Mouse (Mus musculus) heart, embryonic 16.5 days (tissue): ENCODE results near the gene Iqsec1. TPM values are rescaled to one million over a fixed set of nuclear protein-coding genes. Genes with fewer than 3 reads are reported as not detected.

Experiments used
- ATAC-seq: fragments of 200-750 bp; cut with Nextera tagmentation; replicated peaks from 2 replicates; pipeline ENCODE4 v1.8.0; 2017; ENCODE audit warnings: moderate number of reproducible peaks; ENCODE audit not compliant: insufficient read depth, low FRiP score; ENCODE audit errors: extremely low read depth
- H3K27ac ChIP-seq: fragments of 300-500 bp; sonication (generic); 2 replicates; pipeline ENCODE4 v1.5.1; 2014; ENCODE audit warnings: mild to moderate bottlenecking, low read length, control low read depth, moderate library complexity
- H3K27me3 ChIP-seq: fragments of 300-500 bp; sonication (generic); 2 replicates; pipeline ENCODE4 v1.6.1; 2014; ENCODE audit warnings: low read length, mixed read lengths; ENCODE audit not compliant: control insufficient read depth, insufficient read depth
- H3K36me3 ChIP-seq: fragments of 300-500 bp; sonication (generic); 2 replicates; pipeline ENCODE4 v1.6.1; 2014; ENCODE audit not compliant: control insufficient read depth, insufficient read depth
- H3K4me1 ChIP-seq: fragments of 300-500 bp; sonication (generic); 2 replicates; pipeline ENCODE4 v1.6.1; 2014; ENCODE audit warnings: low read length, mixed read lengths; ENCODE audit not compliant: control insufficient read depth, insufficient read depth
- H3K4me2 ChIP-seq: fragments of 300-500 bp; sonication (generic); 2 replicates; pipeline ENCODE4 v1.6.1; 2014; ENCODE audit warnings: low read depth, mild to moderate bottlenecking, control low read depth, low read length
- H3K4me3 ChIP-seq: fragments of 300-500 bp; sonication (generic); 2 replicates; pipeline ENCODE4 v1.5.1; 2014; ENCODE audit warnings: mild to moderate bottlenecking, control low read depth, low read length
- H3K9ac ChIP-seq: fragments of 300-500 bp; sonication (generic); 2 replicates; pipeline ENCODE4 v1.6.1; 2014; ENCODE audit warnings: low read length, control low read depth
- H3K9me3 ChIP-seq: fragments of 300-500 bp; sonication (generic); replicated peaks from 2 replicates; pipeline ENCODE4 v1.6.1; 2016; ENCODE audit warnings: low read length; ENCODE audit not compliant: control insufficient read depth
- WGBS: fragments of 180-500 bp; shearing (Covaris S2); extraction: QIAGEN DNeasy Blood & Tissue Kit; methylation state at CpG from one replicate; pipeline ENCODE4 v1.1.7; 2014; 5-methylcytosine and 5-hydroxymethylcytosine counted together
- polyA plus RNA-seq: library from polyadenylated mRNA; unstranded; fragments of >200 nt; fragmentation: Nextera tagmentation; extraction: Ambion mirVana; gene quantifications from 2 replicates; pipeline ENCODE4 v1.2.1, GENCODE M21; 2015

The Iqsec1 gene
- polyA plus RNA-seq, 1 experiment from 2014 or later = 13.7 TPM

DNA sequence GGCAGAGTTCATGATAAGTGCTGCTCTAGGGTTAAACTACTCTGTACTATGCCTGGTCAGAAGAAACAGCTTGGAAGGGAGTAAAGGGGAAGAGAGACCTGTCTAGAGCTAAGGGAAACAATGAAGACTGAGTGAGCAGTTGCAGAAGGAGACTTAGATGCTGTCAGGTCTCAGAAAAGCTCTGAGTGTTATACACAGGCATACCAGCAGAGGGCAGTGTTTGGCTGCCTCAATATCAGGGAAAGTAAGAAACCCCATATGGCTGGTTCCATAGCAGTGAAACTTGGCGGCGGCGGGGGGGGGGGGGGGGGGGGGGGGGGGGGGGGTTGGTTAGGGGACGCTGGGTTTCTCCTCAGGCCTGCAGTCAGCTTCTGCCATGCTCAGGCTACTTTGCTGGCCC, 169.5 kb downstream of the Iqsec1 start:
- Histone ChIP-seq H3K9me3 (no peaks in the 10 kb centered on the region), H3K36me3 (no peaks in the 10 kb centered on the region), H3K4me3 (no peak overlapping the region), H3K9ac (no peak overlapping the region), H3K4me2 (no peak overlapping the region), H3K27me3 (no peaks in the 10 kb centered on the region), H3K27ac (no peak overlapping the region), H3K4me1 (peaks cover 11% of the 10 kb centered on the region)
- 0% methylated on average over 1 of the region's 4 CpGs for WGBS
- ATAC-seq = no peak

DNA sequence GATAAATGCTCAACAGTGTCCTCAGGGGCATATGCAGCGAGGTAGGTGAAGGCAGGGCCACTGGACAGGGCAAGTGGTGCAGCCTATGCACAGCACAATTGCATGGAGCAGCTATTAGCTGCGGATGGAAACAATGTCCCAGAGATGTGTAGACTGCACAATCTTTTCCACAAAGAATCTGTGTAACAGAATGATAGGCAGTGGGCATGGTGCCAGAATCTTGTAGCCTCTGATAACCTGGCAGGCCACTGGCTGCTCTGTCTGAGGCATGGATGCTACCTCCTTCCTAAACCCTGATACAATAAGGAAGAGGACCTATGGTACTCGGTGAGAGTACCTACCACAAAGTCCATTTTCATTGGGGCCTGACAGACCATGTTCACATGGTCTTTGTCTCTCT, 171.9 kb downstream of the Iqsec1 start:
- no peak for ATAC-seq
- 48% methylated on average over 3 of the region's 3 CpGs for WGBS
- no peaks in the 10 kb centered on the region for H3K9me3 ChIP-seq
- H3K4me3 ChIP-seq = no peak overlapping the region
- H3K9ac ChIP-seq = no peak overlapping the region
- no peak overlapping the region for H3K4me2 ChIP-seq
- H3K27ac ChIP-seq = no peak overlapping the region
- H3K36me3 ChIP-seq = no peaks in the 10 kb centered on the region
- peaks cover 20% of the 10 kb centered on the region for H3K4me1 ChIP-seq
- H3K27me3 ChIP-seq = no peaks in the 10 kb centered on the region

DNA sequence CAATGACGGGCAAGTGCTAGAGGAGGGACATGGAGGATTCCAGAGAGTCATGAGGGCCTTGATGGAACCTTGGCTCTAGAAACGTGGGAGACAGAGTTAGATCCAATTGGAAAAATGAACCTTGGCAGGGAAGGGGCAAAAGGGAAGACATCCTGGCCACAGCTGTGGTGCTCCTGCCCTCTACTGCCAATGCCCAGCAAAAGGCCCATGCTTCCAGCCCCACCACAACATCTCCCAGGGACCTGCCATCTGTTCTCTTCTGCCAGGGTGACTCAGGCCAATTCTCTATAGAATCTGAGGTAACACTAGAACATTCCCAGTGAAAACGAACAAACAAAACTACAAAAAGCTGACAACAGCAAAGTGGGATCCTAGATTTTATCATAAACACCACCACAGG, 173.1 kb downstream of the Iqsec1 start:
- Histone ChIP-seq H3K4me1 (peaks cover 23% of the 10 kb centered on the region), H3K4me3 (no peak overlapping the region), H3K9me3 (no peaks in the 10 kb centered on the region), H3K27me3 (no peaks in the 10 kb centered on the region), H3K36me3 (no peaks in the 10 kb centered on the region), H3K27ac (no peak overlapping the region), H3K4me2 (no peak overlapping the region), H3K9ac (no peak overlapping the region)
- 76% methylated on average over 3 of the region's 3 CpGs for WGBS
- ATAC-seq = no peak

DNA sequence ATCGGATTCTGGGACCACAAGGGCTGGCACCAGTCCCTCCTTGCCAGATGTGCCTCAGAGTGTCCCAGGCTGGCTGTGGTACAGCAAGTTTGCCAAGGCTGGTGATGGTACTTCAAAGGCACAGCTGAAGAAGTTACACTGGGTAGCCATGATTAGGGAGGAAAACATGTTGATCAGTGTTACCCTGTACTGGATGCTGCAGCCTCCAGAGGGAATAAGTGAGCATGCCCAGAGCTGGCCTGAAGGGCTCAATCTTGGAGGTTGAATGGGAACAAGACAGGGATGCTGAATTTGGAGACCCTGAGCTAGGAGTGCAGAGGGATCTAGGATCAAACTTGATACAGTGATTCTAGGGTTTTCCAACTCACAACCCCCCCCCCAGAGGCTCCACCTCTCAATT, 175.0 kb downstream of the Iqsec1 start:
- Histone ChIP-seq H3K27me3 (no peaks in the 10 kb centered on the region), H3K9me3 (no peaks in the 10 kb centered on the region), H3K9ac (no peak overlapping the region), H3K4me2 (no peak overlapping the region), H3K36me3 (no peaks in the 10 kb centered on the region), H3K27ac (no peak overlapping the region), H3K4me3 (no peak overlapping the region), H3K4me1 (peaks cover 30% of the 10 kb centered on the region)
- no peak for ATAC-seq
- WGBS = 50% methylated on average over 1 of the region's 1 CpGs

DNA sequence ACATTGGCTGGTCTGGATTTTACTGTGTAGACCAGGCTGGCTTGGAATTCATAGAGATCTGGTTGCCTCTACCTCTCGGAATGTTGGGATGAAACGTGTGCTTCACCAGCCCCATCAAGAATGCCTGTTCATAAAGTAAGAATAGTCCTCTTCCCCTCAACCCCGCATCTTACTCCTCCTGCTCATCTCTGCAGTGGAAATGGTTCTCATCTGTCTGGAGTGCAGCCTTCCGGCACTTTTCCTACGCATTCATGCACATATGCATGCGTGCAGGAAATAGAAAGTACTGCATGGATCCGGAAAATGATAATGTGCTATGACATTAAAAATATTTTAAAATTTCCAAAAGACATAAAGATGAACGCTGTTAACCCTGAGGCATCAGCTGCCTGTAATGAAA, 175.9 kb downstream of the Iqsec1 start:
- Histone ChIP-seq H3K9me3 (no peaks in the 10 kb centered on the region), H3K27me3 (no peaks in the 10 kb centered on the region), H3K4me2 (no peak overlapping the region), H3K9ac (no peak overlapping the region), H3K4me1 (peaks cover 40% of the 10 kb centered on the region), H3K27ac (no peak overlapping the region), H3K4me3 (no peak overlapping the region), H3K36me3 (no peaks in the 10 kb centered on the region)
- ATAC-seq = no peak
- WGBS = 82% methylated on average over 8 of the region's 8 CpGs

DNA sequence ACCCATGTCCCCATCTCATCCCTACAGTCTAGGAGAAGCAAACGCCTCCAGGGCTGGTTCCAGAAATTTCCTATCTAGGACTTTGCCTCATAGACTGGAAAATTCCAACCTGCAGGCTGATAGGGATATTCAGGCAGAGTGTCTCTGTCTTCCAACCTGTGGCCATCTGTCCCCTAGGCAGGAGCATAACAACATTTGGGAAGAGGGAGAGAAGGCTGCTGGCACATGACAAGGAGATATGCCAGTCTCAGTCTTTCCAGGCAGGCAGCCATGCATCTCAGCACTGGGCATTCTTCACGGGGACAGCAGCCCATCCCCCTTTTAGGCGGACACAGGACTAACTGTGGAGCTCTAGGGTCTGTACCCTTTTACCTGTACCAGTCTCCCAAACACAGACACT, 176.4 kb downstream of the Iqsec1 start:
- no peak overlapping the region for H3K27ac ChIP-seq
- H3K36me3 ChIP-seq = no peaks in the 10 kb centered on the region
- WGBS = 47% methylated on average over 3 of the region's 3 CpGs
- no peak overlapping the region for H3K4me3 ChIP-seq
- no peak overlapping the region for H3K4me2 ChIP-seq
- peaks cover 45% of the 10 kb centered on the region for H3K4me1 ChIP-seq
- no peaks in the 10 kb centered on the region for H3K9me3 ChIP-seq
- 0 out of 2 replicates have a peak overlapping the region, but pooled peaks have one; percentile 5 for H3K9ac ChIP-seq
- no peak for ATAC-seq
- no peaks in the 10 kb centered on the region for H3K27me3 ChIP-seq

DNA sequence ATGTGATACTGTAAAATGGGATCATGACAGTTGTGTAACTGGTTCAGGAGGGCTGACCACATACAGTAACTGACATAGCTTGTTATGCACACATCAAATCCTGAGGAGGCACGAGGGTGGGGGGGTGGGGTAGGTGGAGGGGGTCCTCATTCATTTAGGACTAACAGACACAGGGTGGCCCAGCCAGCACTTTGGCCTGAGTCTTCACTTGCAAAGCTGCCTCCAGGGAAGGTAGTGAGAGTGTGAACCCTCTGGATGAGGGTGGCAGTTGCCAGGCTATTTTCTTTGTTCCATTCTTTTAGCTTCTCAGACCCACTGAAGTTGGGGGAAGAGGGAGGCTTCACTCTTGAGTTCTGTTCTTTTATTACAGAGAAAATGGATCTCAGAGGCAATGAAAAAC, 177.9 kb downstream of the Iqsec1 start:
- Histone ChIP-seq H3K4me2 (no peak overlapping the region), H3K4me1 (peaks cover 44% of the 10 kb centered on the region), H3K36me3 (no peaks in the 10 kb centered on the region), H3K9me3 (no peaks in the 10 kb centered on the region), H3K9ac (no peak overlapping the region), H3K27me3 (no peaks in the 10 kb centered on the region), H3K27ac (no peak overlapping the region), H3K4me3 (no peak overlapping the region)
- ATAC-seq = no peak
- WGBS = 50% methylated on average over 1 of the region's 1 CpGs

DNA sequence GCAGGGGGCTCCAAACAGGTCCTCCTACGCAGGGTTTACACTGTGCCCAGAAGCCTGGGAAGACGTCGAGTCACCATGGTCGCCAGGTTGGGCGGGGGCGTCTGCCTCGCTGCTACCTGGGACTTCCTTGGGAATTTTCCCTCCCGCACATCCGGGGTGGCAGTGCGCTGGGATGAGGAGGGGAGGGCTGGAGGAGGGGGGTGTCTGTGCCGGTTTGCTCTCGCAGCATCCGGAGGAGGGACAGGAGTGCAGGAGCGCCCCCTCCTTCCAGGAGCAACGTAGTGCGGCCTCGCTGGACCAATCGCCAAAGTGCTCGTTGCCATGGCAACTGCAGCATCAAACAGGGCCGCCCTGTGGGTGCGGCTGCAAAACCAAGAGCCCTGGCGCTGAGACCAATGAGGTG, 178.5 kb downstream of the Iqsec1 start:
- H3K27me3 ChIP-seq = no peaks in the 10 kb centered on the region
- no peaks in the 10 kb centered on the region for H3K36me3 ChIP-seq
- no peak overlapping the region for H3K27ac ChIP-seq
- no peaks in the 10 kb centered on the region for H3K9me3 ChIP-seq
- no peak for ATAC-seq
- H3K4me3 ChIP-seq = no peak overlapping the region
- WGBS = 8% methylated on average over 21 of the region's 22 CpGs
- H3K4me2 ChIP-seq = peak overlapping the region; percentile 19; the same call in 1 of the 2 replicates
- peaks cover 47% of the 10 kb centered on the region for H3K4me1 ChIP-seq
- no peak overlapping the region for H3K9ac ChIP-seq

DNA sequence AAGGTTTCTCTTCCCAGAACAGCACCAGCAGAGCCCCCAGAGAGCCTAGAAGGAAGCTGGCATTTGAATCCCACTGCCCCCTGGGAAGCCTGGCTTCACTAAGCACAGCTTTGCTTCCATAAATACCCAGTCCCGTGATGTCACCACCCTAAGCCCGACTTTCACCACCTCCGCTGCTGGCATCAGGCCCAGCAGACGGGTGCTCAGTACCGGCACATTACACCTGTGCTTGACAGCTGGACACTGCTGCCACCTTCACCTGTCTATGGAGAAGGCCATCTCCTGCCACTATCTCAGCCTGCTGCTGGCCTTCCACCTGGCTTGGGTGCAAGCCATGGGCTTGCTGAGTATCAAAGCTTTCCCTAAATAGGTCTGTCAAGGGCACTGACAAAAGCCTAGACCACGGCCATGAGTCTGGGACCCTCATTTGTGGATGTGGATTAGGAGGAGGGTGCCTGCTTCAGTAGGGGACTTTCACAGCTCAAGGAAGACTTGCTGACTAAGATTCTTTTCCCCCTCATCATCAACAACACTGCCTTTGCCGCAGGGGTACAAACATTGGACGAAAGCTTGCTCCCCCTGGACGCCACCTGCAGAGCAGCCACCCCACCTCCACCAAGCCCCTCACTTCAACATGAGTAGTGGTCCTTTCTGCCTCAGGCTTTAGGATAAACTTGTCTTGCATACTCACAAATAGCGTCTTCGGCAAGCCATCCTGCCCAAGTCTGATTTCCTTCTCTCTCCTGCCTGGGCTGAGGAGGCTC, 179.2 kb downstream of the Iqsec1 start:
- H3K27me3 ChIP-seq = no peaks in the 10 kb centered on the region
- peaks cover 54% of the 10 kb centered on the region for H3K4me1 ChIP-seq
- peak; percentile 79 for ATAC-seq
- H3K9me3 ChIP-seq = no peaks in the 10 kb centered on the region
- 43% methylated on average over 11 of the region's 11 CpGs for WGBS
- no peak overlapping the region for H3K4me3 ChIP-seq
- H3K9ac ChIP-seq = peak overlapping the region; percentile 30; the same call in 1 of the 2 replicates
- H3K36me3 ChIP-seq = no peaks in the 10 kb centered on the region
- 0 out of 2 replicates have a peak overlapping the region, but pooled peaks have one; percentile 25 for H3K4me2 ChIP-seq
- H3K27ac ChIP-seq = peak overlapping the region; percentile 87
